Mouse (Mus musculus) lung, embryonic 15.5 days (tissue): ENCODE data around the gene Tbc1d9b. TPM values are rescaled to one million over a fixed set of nuclear protein-coding genes. Genes with fewer than 3 reads are reported as not detected.

ENCODE experiments used
- ATAC-seq: fragments of 200-750 bp; cut with Nextera tagmentation; 2 replicates; pipeline ENCODE4 v1.8.0; 2017; ENCODE audit warnings: moderate number of reproducible peaks, borderline replicate concordance; ENCODE audit not compliant: low FRiP score, low TSS enrichment; ENCODE audit errors: extremely low read depth
- H3K27ac ChIP-seq: fragments of 300-500 bp; sonication (generic); 2 replicates; pipeline ENCODE4 v1.5.1; 2015; ENCODE audit warnings: moderate library complexity, mild to moderate bottlenecking, inconsistent platforms
- H3K27me3 ChIP-seq: fragments of 300-500 bp; sonication (generic); 2 replicates; pipeline ENCODE4 v1.6.1; 2015; ENCODE audit warnings: inconsistent platforms
- H3K36me3 ChIP-seq: fragments of 300-500 bp; sonication (generic); 2 replicates; pipeline ENCODE4 v1.6.1; 2015; ENCODE audit warnings: inconsistent platforms
- H3K4me1 ChIP-seq: fragments of 300-500 bp; sonication (generic); 2 replicates; pipeline ENCODE4 v1.6.1; 2015; ENCODE audit warnings: inconsistent platforms
- H3K4me2 ChIP-seq: fragments of 300-500 bp; sonication (generic); 2 replicates; pipeline ENCODE4 v1.6.1; 2015; ENCODE audit warnings: inconsistent platforms, mild to moderate bottlenecking, moderate library complexity
- H3K4me3 ChIP-seq: fragments of 300-500 bp; sonication (generic); 2 replicates; pipeline ENCODE4 v1.5.1; 2015; ENCODE audit warnings: mild to moderate bottlenecking, inconsistent platforms
- H3K9ac ChIP-seq: fragments of 300-500 bp; sonication (generic); 2 replicates; pipeline ENCODE4 v1.6.1; 2015; ENCODE audit warnings: inconsistent platforms
- H3K9me3 ChIP-seq: fragments of 300-500 bp; sonication (generic); 2 replicates; pipeline ENCODE4 v1.6.1; 2016; ENCODE audit warnings: inconsistent platforms
- WGBS: fragments of 180-500 bp; shearing (Covaris S2); methylation state at CpG from one replicate; pipeline ENCODE4 v1.1.7; 2015; 5-methylcytosine and 5-hydroxymethylcytosine counted together
- polyA plus RNA-seq: library from polyadenylated mRNA; unstranded; fragments of >200 nt; fragmentation: Nextera tagmentation; extraction: Ambion mirVana; gene quantifications from 2 replicates; pipeline ENCODE4 v1.2.1, GENCODE M21; 2015

Gene Tbc1d9b
- polyA plus RNA-seq, 1 experiment from 2014 or later, result 46.5 TPM

DNA sequence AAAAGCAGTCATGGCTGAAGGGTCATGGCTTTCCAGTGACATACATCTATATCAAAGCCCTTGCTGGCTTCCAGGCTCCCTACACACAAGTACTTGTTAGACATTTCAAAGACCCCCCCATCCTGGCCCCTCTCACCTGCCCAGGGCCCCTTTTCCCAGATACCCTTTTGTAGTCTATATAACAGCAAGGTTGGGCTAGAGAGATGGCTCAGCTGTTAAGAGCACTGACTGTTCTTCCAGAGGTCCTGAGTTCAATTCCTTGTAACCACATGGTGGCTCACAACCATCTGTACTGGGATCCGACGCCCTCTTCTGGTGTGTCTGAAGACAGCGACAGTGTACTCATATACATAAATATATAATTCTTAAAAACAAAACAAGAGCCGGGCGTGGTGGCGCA is 83.4 kb downstream of the Tbc1d9b start:
- peaks cover 32% of the 10 kb centered on the region for H3K4me1 ChIP-seq
- no peak for ATAC-seq
- H3K27ac ChIP-seq, result no peak overlapping the region
- WGBS, result 86% methylated on average over 6 of the region's 6 CpGs
- no peaks in the 10 kb centered on the region for H3K36me3 ChIP-seq
- no peak overlapping the region for H3K4me3 ChIP-seq
- H3K9ac ChIP-seq, result no peak overlapping the region
- H3K4me2 ChIP-seq, result no peak overlapping the region
- no peaks in the 10 kb centered on the region for H3K9me3 ChIP-seq
- H3K27me3 ChIP-seq, result no peaks in the 10 kb centered on the region

GRCm38 (mm10) chr11:50215633-50216032 is 84.4 kb downstream of the Tbc1d9b start:
- H3K36me3 ChIP-seq, result no peaks in the 10 kb centered on the region
- no peak overlapping the region for H3K9ac ChIP-seq
- H3K4me3 ChIP-seq, result no peak overlapping the region
- no peaks in the 10 kb centered on the region for H3K27me3 ChIP-seq
- H3K4me2 ChIP-seq, result peak overlapping the region; percentile 16; the same call in 1 of the 2 replicates
- peaks cover 29% of the 10 kb centered on the region for H3K4me1 ChIP-seq
- no peak for ATAC-seq
- 28% methylated on average over 9 of the region's 9 CpGs for WGBS
- no peaks in the 10 kb centered on the region for H3K9me3 ChIP-seq
- no peak overlapping the region for H3K27ac ChIP-seq

GRCm38 (mm10) chr11:50216724-50217366 is 85.6 kb downstream of the Tbc1d9b start:
- Histone ChIP-seq H3K9me3 (no peaks in the 10 kb centered on the region), H3K27ac (no peak overlapping the region), H3K27me3 (no peaks in the 10 kb centered on the region), H3K4me3 (no peak overlapping the region), H3K4me1 (peaks cover 23% of the 10 kb centered on the region), H3K4me2 (no peak overlapping the region), H3K36me3 (no peaks in the 10 kb centered on the region), H3K9ac (no peak overlapping the region)
- no peak for ATAC-seq
- WGBS, result 77% methylated on average over 4 of the region's 4 CpGs

DNA sequence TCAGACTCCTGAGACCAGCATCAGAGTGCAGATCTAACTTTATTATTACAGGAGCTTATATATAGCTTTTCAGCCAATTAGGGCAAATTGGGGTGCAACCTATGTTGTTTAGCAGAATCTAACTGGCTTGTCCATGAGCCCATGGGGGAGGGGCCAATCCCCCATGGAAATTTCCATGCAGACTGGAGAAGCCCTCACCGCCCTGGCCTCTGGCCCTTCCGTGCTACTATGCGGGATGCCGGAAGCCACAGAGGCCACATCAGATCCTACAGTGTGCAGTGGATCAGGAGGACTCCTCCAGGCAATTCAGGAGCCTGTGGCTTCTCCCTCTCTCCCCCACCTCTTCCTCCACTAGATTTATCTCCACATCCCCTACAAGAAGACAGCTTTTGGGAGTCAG is 86.6 kb downstream of the Tbc1d9b start:
- no peaks in the 10 kb centered on the region for H3K36me3 ChIP-seq
- H3K9ac ChIP-seq, result no peak overlapping the region
- H3K4me2 ChIP-seq, result no peak overlapping the region
- 47% methylated on average over 4 of the region's 4 CpGs for WGBS
- no peak for ATAC-seq
- no peaks in the 10 kb centered on the region for H3K9me3 ChIP-seq
- no peak overlapping the region for H3K27ac ChIP-seq
- no peak overlapping the region for H3K4me3 ChIP-seq
- H3K27me3 ChIP-seq, result no peaks in the 10 kb centered on the region
- H3K4me1 ChIP-seq, result peaks cover 23% of the 10 kb centered on the region

DNA sequence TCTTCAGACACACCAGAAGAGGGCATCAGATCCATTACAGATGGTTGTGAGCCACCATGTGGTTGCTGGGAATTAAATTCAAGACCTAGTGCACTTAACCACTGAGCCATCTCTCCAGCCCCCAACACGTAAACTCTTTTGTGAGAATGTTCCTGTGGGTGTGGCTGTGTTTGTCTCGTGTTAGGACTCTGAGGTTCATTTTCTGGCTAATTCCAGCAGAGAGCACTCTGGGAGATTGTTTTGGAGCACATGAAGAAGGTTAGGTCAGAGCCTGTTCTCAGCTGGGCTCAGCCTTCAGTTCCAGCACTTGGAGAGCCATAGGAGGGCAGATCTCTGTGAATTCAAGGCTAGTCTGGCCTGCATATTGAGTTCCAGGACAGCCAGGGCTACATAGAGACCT is 88.6 kb downstream of the Tbc1d9b start:
- WGBS, result 44% methylated on average over 2 of the region's 2 CpGs
- H3K27me3 ChIP-seq, result no peaks in the 10 kb centered on the region
- H3K36me3 ChIP-seq, result no peaks in the 10 kb centered on the region

More for the DNA sequence above, 88.6 kb downstream of the Tbc1d9b start:
- no peak for ATAC-seq
- no peak overlapping the region for H3K4me3 ChIP-seq
- H3K9ac ChIP-seq, result no peak overlapping the region
- H3K4me2 ChIP-seq, result no peak overlapping the region
- H3K9me3 ChIP-seq, result no peaks in the 10 kb centered on the region
- no peak overlapping the region for H3K27ac ChIP-seq
- H3K4me1 ChIP-seq, result peaks cover 27% of the 10 kb centered on the region

Other genes starting within 250 kb of the Tbc1d9b start
- 0.09 and 0.15 TPM in 2 replicates for gene Rasgef1c, start 229.6 kb upstream of the Tbc1d9b start, polyA plus RNA-seq
- gene Rnf130, start 106.0 kb upstream of the Tbc1d9b start, polyA plus RNA-seq, result 55.5 and 58.0 TPM in 2 replicates
- 19.1 and 19.5 TPM in 2 replicates for gene Mrnip, start 43.0 kb downstream of the Tbc1d9b start, polyA plus RNA-seq
- gene Sqstm1, start 79.4 kb downstream of the Tbc1d9b start, polyA plus RNA-seq, result 251 and 273 TPM in 2 replicates
- gene Mgat4b, start 79.5 kb downstream of the Tbc1d9b start, polyA plus RNA-seq, result 36.4 and 41.0 TPM in 2 replicates
- gene Ltc4s, start 107.2 kb downstream of the Tbc1d9b start, polyA plus RNA-seq, result 2.5 and 2.8 TPM in 2 replicates
- 6.2 and 6.5 TPM in 2 replicates for gene Maml1, start 160.9 kb downstream of the Tbc1d9b start, polyA plus RNA-seq
- 352 and 360 TPM in 2 replicates for gene Canx, start 194.3 kb downstream of the Tbc1d9b start, polyA plus RNA-seq
- gene Cby3, start 223.1 kb downstream of the Tbc1d9b start, polyA plus RNA-seq, result 0.24 and 0.30 TPM in 2 replicates
- gene Hnrnph1, start 245.6 kb downstream of the Tbc1d9b start, polyA plus RNA-seq, result 489 and 493 TPM in 2 replicates